Mouse (Mus musculus): ENCODE measurements at regions not wholly inside any gene's neighbourhood (a gene's known extent, or its start where the extent isn't known, plus 50 kb on each side); places are given as distances from the start of the nearest gene placed in this dataset.
A peak's percentile ranks its signal among the peaks of the same experiment; 100 is the strongest.

DNA sequence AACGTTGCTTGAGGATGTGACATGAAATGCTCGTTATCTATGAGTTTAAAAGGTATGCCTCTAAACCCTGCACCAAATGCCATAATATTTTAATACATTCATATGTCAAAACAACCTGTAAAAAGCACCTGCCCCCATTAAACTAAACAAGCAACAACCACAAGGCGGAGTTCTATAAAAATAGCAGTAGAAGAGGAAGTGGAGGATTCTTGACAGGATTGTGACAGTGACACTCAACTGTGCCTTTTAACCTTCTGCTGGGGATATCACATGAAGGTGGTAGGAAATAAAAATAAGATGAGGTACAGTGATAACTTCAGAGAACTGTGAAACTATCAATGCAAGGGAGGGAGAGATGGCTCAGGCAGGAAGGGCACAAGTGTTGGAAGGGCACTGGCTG, 58.6 kb upstream of the Dbx2 start:
- no peak for DNase-seq

DNA sequence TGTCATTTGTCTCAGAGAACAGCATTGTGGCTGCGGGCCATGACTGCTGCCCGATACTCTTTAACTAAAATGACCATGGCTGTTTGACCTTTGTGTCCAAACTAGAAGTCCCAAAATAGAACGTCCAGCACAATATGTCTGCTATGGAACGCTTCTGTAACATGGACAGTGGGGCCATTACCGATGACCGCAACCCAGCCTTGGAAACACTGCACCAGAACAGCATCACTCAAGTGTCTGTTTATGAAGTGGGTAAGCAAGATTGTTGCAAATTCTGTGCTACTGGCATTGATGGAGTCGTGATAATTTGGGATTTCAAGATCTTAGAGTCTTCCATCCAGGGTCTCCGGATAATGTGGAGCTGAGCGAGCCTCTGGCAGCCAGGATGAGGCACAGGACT, 60.2 kb upstream of the Dbx2 start:
- DNase-seq = no peak

DNA sequence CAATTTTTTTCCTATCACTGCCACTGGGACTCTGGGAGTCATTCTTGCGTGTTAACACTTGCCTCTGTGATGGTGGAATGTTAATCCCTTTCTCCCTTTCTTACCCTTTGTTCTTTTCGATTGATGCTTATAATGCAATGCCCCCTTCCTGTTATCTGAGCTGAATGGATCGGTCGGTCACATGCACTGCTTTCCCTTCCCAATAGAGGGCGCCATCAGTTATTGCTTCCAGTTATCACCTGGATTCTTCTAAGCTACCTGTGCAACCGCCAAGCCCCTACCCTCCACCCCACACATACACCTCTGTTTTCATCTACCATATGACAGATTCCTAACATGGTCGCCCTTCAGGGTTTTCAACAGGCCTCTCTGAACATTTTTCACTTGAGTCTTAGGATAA, 66.9 kb upstream of the Ano6 start:
- no peak for DNase-seq

DNA sequence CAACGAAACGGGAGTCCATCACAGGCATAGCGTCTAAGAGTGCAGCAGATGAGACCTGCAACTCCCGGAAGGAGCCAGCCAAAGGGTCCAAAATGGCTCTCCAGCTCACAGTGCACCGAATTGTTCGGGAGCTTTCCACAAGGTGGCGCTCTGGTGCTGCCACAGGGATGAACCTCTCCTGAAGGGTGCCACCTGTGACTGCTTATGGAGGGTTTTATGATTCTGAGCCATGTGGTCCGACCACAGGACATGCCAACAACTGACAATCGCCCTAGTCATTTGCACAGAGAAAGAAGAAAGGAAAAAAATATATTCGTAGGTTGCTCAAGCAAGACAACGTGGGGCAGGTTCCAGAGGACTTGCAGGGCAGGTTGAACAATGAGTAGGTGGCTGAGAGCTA, 64.8 kb upstream of the Ano6 start:
- peak; percentile 16 to 68 for DNase-seq

DNA sequence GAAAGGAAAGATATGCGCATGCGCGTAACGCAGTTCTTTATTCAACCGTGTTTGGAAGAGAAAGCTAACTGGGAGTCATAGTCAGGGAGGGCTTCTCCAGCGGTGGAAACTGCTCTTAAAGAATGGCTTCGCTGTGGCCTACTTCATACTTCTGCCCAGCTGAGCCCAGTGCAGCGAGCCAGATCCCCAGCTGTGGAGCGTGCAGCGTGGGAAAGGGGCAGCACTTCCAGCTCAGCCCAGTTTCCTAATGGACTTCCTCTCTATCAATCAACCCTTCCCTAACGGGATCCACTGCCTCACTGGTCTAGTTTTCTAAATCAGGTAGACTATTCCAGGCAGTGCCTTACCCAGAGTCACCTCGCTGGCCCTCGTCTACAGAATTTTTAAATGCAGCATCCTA, 64.1 kb upstream of the Ano6 start:
- no peak for DNase-seq

DNA sequence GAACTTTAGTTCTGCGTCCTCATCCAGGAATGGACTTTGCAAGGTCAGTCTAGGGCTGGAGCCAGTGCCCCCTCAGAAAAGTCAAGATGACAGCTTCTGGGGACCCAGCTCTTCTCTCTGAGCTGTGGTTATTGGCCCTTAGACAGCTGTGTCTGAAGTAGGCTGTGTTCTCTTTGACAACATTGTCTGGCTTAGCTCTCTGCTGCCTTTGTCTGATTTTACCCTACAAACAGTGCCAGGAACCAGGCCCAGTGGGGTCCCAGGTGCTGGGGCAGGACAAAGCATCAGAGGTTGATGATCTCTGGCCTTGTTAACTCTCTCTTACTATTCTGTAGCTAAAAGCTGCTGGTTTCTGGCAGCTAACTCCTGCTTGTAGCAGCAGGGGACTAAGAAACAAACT, 54.9 kb upstream of the Ano6 start:
- DNase-seq = no peak

All from kidney, adult 8-10 months (tissue).